Mouse (Mus musculus): ENCODE measurements around the gene Frrs1l. TPM values are rescaled to one million over a fixed set of nuclear protein-coding genes. Genes with fewer than 3 reads are reported as not detected.
A peak's percentile ranks its signal among the peaks of the same experiment; 100 is the strongest.

The Frrs1l gene
- total and polyA plus RNA-seq, 2 experiments from 2014 or later, result 21.2 to 37.9 TPM

GRCm38 (mm10) chr4:57010919-57011318 lies 20.7 kb upstream of the Frrs1l start:
- H3K4me3 ChIP-seq (ENCODE audit: low read depth, low read length), result no peak overlapping the region
- TF ChIP-seq CTCF (IDR thresholded peaks at IDR 0.05), result no peak
- no peak overlapping the region; the same call in 1 of the 2 replicates for H3K4me2 ChIP-seq (ENCODE audit: low read depth, low read length, poor library complexity, severe bottlenecking)
- no peaks in the 10 kb centered on the region for H3K27me3 ChIP-seq (ENCODE audit: insufficient read depth, low read length)
- H3K9me3 ChIP-seq (ENCODE audit: low read length), result no peaks in the 10 kb centered on the region
- ATAC-seq (ENCODE audit: low FRiP score) (no peak), DNase-seq (ENCODE audit: low spot score) (no peak)
- no peak overlapping the region for H3K27ac ChIP-seq (ENCODE audit: low read depth, low read length)
- peaks cover 4% of the 10 kb centered on the region; the same call in 1 of the 2 replicates for H3K36me3 ChIP-seq (ENCODE audit: insufficient read depth, low read length)
- no peaks in the 10 kb centered on the region; the same call in 1 of the 2 replicates for H3K4me1 ChIP-seq (ENCODE audit: insufficient read depth, low read length)
- H3K9ac ChIP-seq (replicated peaks; ENCODE audit: low read length, poor library complexity, severe bottlenecking), result no peak overlapping the region
- WGBS, result 11% methylated on average over 6 of the region's 6 CpGs

GRCm38 (mm10) chr4:57010425-57010824 lies 20.2 kb upstream of the Frrs1l start:
- no peak for TF ChIP-seq CTCF (IDR thresholded peaks at IDR 0.05)
- Histone ChIP-seq H3K36me3 (ENCODE audit: insufficient read depth, low read length) (peaks cover 4% of the 10 kb centered on the region), H3K9ac (replicated peaks; ENCODE audit: low read length, poor library complexity, severe bottlenecking) (no peak overlapping the region), H3K4me3 (ENCODE audit: low read depth, low read length) (no peak overlapping the region), H3K9me3 (ENCODE audit: low read length) (no peaks in the 10 kb centered on the region), H3K27me3 (ENCODE audit: insufficient read depth, low read length) (no peaks in the 10 kb centered on the region), H3K27ac (ENCODE audit: low read depth, low read length) (no peak overlapping the region), H3K4me1 (ENCODE audit: insufficient read depth, low read length) (no peaks in the 10 kb centered on the region; the same call in 1 of the 2 replicates), H3K4me2 (ENCODE audit: low read depth, low read length, poor library complexity, severe bottlenecking) (no peak overlapping the region)
- DNase-seq (ENCODE audit: low spot score), result no peak
- 54% methylated on average over 5 of the region's 5 CpGs for WGBS
- no peak for ATAC-seq (ENCODE audit: low FRiP score)

GRCm38 (mm10) chr4:57007717-57008116 lies 17.5 kb upstream of the Frrs1l start:
- no peaks in the 10 kb centered on the region; the same call in 1 of the 2 replicates for H3K4me1 ChIP-seq (ENCODE audit: insufficient read depth, low read length)
- no peaks in the 10 kb centered on the region for H3K9me3 ChIP-seq (ENCODE audit: low read length)
- ATAC-seq (ENCODE audit: low FRiP score), result no peak
- no peak for DNase-seq (ENCODE audit: low spot score)
- H3K27me3 ChIP-seq (ENCODE audit: insufficient read depth, low read length), result no peaks in the 10 kb centered on the region
- no peak overlapping the region for H3K4me2 ChIP-seq (ENCODE audit: low read depth, low read length, poor library complexity, severe bottlenecking)
- 82% methylated on average over 9 of the region's 9 CpGs for WGBS
- no peak overlapping the region for H3K27ac ChIP-seq (ENCODE audit: low read depth, low read length)
- no peak for TF ChIP-seq CTCF (IDR thresholded peaks at IDR 0.05)
- peaks cover 9% of the 10 kb centered on the region for H3K36me3 ChIP-seq (ENCODE audit: insufficient read depth, low read length)
- no peak overlapping the region for H3K4me3 ChIP-seq (ENCODE audit: low read depth, low read length)
- H3K9ac ChIP-seq (replicated peaks; ENCODE audit: low read length, poor library complexity, severe bottlenecking), result no peak overlapping the region

- ATAC-seq (ENCODE audit: low FRiP score) (peak; percentile 74), DNase-seq (ENCODE audit: low spot score) (peak; percentile 90)
- no peaks in the 10 kb centered on the region for H3K27me3 ChIP-seq (ENCODE audit: insufficient read depth, low read length)
- H3K4me3 ChIP-seq (ENCODE audit: low read depth, low read length), result no peak overlapping the region
- H3K36me3 ChIP-seq (ENCODE audit: insufficient read depth, low read length), result peaks cover 9% of the 10 kb centered on the region
- no peak overlapping the region for H3K27ac ChIP-seq (ENCODE audit: low read depth, low read length)
- H3K9me3 ChIP-seq (ENCODE audit: low read length), result no peaks in the 10 kb centered on the region
- H3K9ac ChIP-seq (replicated peaks; ENCODE audit: low read length, poor library complexity, severe bottlenecking), result no peak overlapping the region
- WGBS, result 70% methylated on average over 8 of the region's 8 CpGs
- no peak for TF ChIP-seq CTCF (IDR thresholded peaks at IDR 0.05)
- no peaks in the 10 kb centered on the region for H3K4me1 ChIP-seq (ENCODE audit: insufficient read depth, low read length)
- H3K4me2 ChIP-seq (ENCODE audit: low read depth, low read length, poor library complexity, severe bottlenecking), result no peak overlapping the region
Measured at GRCm38 (mm10) chr4:57005011-57005410, 14.8 kb upstream of the Frrs1l start.

GRCm38 (mm10) chr4:57003886-57004285 lies 13.7 kb upstream of the Frrs1l start:
- no peaks in the 10 kb centered on the region for H3K9me3 ChIP-seq (ENCODE audit: low read length)
- no peak overlapping the region for H3K4me2 ChIP-seq (ENCODE audit: low read depth, low read length, poor library complexity, severe bottlenecking)
- no peak for DNase-seq (ENCODE audit: low spot score)
- TF ChIP-seq CTCF (IDR thresholded peaks at IDR 0.05), result no peak
- no peaks in the 10 kb centered on the region for H3K4me1 ChIP-seq (ENCODE audit: insufficient read depth, low read length)
- no peak for ATAC-seq (ENCODE audit: low FRiP score)
- no peak overlapping the region for H3K9ac ChIP-seq (replicated peaks; ENCODE audit: low read length, poor library complexity, severe bottlenecking)
- H3K4me3 ChIP-seq (ENCODE audit: low read depth, low read length), result no peak overlapping the region
- 85% methylated on average over 8 of the region's 8 CpGs for WGBS
- H3K27me3 ChIP-seq (ENCODE audit: insufficient read depth, low read length), result no peaks in the 10 kb centered on the region
- no peak overlapping the region for H3K27ac ChIP-seq (ENCODE audit: low read depth, low read length)
- peaks cover 9% of the 10 kb centered on the region for H3K36me3 ChIP-seq (ENCODE audit: insufficient read depth, low read length)

DNA sequence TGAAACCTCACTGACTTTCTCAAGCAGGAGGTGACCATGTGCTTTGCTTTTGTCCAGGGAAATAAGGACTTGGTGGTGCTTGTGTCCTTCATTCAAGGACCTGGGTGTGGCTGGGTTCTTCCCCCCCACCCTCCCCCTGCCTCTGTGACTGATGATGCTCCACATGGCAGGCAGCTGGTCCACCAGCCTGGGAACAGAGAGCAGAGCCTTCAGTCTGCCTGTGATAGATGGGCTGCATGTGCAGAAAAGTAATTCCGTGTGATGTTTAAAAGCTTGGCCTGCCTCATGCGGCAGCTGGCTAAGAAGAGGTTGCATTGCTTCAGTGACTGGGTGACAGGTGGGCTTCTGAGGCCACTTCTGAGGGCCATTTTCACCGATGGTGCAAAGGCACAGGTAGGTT lies 12.6 kb upstream of the Frrs1l start:
- DNase-seq (ENCODE audit: low spot score) (peak; percentile 17), ATAC-seq (ENCODE audit: low FRiP score) (no peak)
- no peak overlapping the region for H3K27ac ChIP-seq (ENCODE audit: low read depth, low read length)
- no peaks in the 10 kb centered on the region for H3K4me1 ChIP-seq (ENCODE audit: insufficient read depth, low read length)
- no peak for TF ChIP-seq CTCF (IDR thresholded peaks at IDR 0.05)
- no peaks in the 10 kb centered on the region for H3K27me3 ChIP-seq (ENCODE audit: insufficient read depth, low read length)
- no peak overlapping the region for H3K9ac ChIP-seq (replicated peaks; ENCODE audit: low read length, poor library complexity, severe bottlenecking)
- no peak overlapping the region for H3K4me3 ChIP-seq (ENCODE audit: low read depth, low read length)
- peaks cover 5% of the 10 kb centered on the region for H3K36me3 ChIP-seq (ENCODE audit: insufficient read depth, low read length)
- no peaks in the 10 kb centered on the region for H3K9me3 ChIP-seq (ENCODE audit: low read length)
- 72% methylated on average over 3 of the region's 3 CpGs for WGBS
- H3K4me2 ChIP-seq (ENCODE audit: low read depth, low read length, poor library complexity, severe bottlenecking), result no peak overlapping the region

Measured in midbrain, postnatal 0 days (tissue).